Mouse (Mus musculus) granulocyte monocyte progenitor cell, adult 5-6 weeks (primary cell): Measurements from ENCODE around the gene Dctn2. TPM values are rescaled to one million over a fixed set of nuclear protein-coding genes. Genes with fewer than 3 reads are reported as not detected.

Experiments
- ATAC-seq: replicated peaks from 2 replicates; pipeline ENCODE4 v1.8.0; 2016; ENCODE audit warnings: mild to moderate bottlenecking, moderate TSS enrichment, inconsistent platforms; ENCODE audit not compliant: poor library complexity, severe bottlenecking
- total RNA-seq, 2 experiments: library from RNA; stranded (forward) in 1 of 2; stranded (reverse) in 1 of 2; fragments of 200-712, 200-1000 nt in 1 of 2; fragments of >200 nt in 1 of 2; fragmentation: Nextera tagmentation in 1 of 2; gene quantifications; 2 replicates each; pipeline ENCODE4 v1.2.3; 2014 to 2017

Dctn2 gene
- 62.3 and 72.1 TPM in 2 replicates for total RNA-seq (2014; fragmentation: Nextera tagmentation)
- total RNA-seq (2017), result 80.4 and 83.9 TPM in 2 replicates

DNA sequence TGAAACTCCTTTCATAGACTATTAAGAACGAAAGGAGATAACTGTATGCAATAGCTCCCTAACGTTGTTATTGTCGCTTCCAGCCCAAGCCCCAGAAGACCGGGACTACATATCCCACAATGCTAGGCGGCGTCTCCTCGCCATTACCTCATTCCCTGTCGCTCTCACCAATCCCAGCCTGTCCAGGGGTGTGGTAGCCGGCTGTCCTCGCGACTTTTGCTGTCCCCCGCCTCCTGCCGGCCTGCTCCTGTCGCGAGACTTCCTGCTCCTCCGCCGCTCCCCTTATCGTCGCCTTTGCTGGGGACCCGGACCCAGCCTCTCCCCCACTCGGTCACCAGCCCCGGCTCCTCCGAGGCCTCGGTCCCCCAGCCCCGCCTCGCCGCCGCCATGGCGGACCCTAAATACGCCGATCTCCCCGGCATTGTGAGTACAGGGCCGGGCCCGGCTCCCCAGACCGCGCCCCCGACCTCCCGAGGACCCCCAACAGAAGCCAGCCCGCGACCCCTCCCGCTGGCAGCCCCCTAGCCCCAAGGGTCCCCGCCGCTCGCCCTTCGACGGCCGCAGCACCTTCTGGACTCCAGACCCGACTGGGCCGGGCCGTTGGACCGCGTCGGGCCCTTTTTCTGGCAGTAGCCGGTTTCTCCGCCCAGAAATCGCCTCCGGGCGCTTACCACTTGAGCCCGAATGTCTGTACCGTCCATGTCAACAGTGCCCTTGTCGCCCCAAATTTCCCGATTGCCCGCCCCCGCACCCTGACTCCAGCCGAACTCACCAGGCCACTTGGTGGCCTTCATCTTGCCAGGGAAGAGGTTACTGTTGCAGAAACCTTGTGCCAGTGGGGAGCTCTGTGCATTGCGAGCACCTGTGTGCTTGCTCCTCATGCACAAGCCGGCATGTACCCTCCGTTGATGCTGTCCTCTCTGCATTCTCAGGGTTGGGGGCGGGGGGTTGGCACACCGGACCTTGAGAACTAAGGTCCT is at the start of gene Dctn2:
Gene Dctn2 (plus strand): TSS at position 257 of the 980 bp plus-strand sequence.
- ATAC-seq, result peak; percentile 97

GRCm38 (mm10) chr10:127216456-127216855 is 49.7 kb upstream of the Dctn2 start:
- no peak for ATAC-seq

DNA sequence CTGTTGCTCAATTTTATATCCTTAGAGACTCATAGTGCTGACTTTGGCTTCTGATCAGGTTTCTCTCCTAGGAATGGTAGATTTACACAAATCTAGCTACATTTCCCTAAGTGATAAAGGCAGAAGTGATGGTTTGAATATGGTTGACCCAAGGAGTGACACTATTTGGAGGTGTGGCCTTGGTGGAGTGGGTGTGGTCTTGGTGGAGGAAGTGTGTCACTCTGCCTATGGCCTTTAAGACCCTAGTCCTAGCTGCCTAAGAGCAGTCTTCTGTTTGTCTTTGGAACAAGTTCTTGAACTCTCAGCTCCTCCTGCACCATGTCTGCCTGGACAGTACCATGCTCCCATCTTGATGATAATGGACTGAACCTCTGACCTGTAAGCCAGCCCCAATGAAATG is 49.0 kb upstream of the Dctn2 start:
- peak; percentile 66 for ATAC-seq

DNA sequence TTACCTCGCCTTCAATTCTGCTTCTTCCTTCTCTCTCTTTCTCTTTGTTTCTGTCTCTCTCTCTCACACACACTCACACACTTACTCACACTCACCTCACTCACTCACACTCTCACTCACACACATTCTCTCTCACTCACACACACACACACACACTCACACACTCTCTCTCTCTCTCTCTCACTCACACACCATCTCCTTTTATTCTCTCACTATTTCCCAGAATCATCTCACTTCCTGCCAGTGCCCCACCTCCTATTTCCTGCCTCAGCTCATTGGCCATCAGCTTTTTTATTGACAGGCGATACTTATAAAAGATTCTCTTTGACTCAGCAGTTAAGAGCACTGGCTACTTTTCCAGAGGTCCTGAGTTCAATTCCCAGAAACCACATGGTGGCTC is 47.8 kb upstream of the Dctn2 start:
- no peak for ATAC-seq

- no peak for ATAC-seq
Measured at GRCm38 (mm10) chr10:127225213-127225612, 41.0 kb upstream of the Dctn2 start.

DNA sequence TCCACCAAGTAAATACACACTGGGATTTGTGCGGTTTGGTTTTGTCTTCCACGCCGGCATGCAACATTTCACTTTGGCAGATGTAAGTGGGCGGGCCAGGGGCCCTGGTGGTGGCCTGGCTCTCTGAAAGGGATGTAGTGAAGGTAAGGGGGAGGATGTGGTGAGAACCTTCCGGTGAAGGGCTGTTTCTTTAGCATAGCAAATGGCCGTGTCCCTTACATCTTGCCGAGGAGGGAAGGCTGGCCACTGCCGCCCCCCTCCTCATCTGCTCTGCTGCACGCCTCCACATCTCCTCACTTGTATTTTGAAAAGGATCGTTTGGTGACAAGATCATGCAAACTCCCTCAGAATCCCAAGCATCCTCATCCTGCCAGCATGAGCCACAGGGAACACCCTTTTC is 40.4 kb upstream of the Dctn2 start:
- peak; percentile 53 for ATAC-seq

DNA sequence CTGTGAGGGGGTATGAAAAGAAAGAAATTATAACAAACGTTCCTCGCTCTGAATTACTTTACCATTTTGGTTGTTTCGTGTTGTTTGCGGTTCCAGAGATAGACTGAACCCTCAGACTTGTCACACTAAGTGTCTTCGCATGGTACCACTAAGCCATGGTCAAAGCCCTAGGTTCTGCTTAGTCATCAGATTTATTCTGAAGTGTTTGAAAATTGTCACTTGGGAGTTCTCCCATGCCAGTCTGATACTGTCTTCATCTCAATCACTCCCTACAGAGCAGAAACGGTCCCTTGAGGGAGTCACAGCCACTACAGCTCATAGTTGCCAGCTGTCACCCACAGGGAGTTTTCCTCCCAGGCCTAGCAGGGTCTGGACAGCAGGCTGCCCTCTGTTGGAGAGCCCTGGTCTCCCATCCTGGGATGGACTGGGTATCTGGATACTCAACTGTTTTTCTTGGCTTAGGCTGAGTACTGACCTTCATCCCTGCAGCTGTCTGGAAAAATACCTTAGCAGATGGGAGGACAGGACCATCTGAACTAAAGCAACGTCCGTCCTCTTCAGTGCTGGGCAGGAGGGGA is 39.8 kb upstream of the Dctn2 start:
- ATAC-seq, result no peak

DNA sequence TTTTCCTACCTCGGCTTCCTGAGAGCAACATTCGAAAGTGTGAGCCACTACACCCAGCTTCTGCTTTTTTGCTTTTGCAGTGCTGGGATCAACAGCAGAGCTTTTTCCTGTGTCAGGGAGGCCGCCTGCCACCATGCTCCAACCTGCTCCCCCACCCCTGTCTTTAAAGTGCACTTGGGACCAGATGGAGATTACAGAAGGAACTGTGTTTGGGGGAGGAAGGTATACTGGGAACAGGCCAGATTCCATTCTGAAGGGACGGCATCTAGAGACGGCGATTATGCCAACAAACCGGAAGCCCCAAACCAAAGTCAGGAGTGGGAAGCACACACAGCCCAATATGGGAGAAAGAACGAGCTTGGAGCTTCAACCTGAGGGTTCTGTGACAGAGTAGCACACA is 39.0 kb upstream of the Dctn2 start:
- ATAC-seq, result peak; percentile 39

GRCm38 (mm10) chr10:127228897-127229296 is 37.3 kb upstream of the Dctn2 start:
- peak; percentile 26; the same call in 1 of the 2 replicates for ATAC-seq

GRCm38 (mm10) chr10:127230693-127231092 is 35.5 kb upstream of the Dctn2 start:
- peak; percentile 58 for ATAC-seq

DNA sequence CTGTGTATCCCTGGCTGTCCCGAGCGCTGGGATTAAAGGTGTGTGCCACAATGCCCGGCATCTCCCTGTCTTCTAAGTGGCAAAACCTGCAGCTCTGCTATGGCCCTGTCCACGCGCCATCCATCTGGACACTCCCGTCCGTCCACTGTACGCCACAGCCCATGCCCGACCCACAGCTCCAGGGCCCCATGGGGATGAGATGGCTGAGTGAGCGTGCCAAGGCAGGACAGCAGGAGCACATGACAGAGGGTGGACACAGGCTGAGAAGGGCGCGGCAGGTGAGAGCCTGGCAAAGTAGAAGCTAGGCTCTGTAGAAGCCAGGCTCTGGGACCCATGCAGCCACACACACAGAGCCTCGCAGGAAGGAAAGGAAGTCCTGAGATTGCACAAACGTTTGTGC is 34.4 kb upstream of the Dctn2 start:
- ATAC-seq, result no peak

DNA sequence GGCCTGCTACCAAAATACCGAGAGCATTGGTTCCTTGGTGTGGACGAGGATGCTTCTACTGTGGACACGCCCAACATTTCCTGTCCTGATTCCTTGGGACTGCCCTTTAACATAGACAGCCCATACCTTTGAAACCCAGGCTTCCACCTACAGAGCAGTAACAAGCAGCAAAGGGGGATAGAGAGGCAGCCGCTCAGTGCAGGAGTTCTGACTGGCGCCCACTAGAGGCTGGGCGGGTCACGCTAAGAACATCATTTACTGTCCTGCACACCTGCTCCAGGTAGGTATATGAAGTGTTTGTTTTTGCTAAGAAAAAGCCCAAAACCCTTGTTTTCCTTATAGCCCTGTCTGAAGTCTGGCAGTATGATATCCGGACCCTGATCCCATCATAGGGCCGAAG is 33.0 kb upstream of the Dctn2 start:
- ATAC-seq, result no peak

DNA sequence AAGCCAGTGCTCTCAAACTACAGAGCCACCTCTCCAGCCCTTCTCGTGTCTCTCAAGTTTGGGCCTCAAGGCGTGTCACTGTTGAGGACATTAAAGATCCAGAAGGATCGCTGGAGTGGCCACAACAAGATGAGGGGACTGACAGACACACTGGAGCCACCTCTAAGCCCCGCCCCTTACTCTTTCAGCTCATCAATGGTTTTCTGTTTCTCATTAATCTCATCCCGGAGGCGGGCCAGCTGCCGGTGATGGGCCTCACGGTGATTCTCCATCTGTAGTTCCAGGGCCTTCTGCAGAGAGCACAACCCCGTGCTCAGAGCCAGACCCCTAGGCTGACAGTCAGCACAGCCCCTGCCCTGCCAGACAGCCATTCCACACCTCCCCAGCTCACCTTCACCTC is 29.6 kb upstream of the Dctn2 start:
- ATAC-seq, result no peak

GRCm38 (mm10) chr10:127238241-127238824 is 27.8 kb upstream of the Dctn2 start:
- ATAC-seq, result no peak

GRCm38 (mm10) chr10:127250810-127251209 is 15.4 kb upstream of the Dctn2 start:
- ATAC-seq, result peak; percentile 53

- no peak; the same call in 1 of the 2 replicates for ATAC-seq
Measured at GRCm38 (mm10) chr10:127255625-127256345, 10.4 kb upstream of the Dctn2 start.

DNA sequence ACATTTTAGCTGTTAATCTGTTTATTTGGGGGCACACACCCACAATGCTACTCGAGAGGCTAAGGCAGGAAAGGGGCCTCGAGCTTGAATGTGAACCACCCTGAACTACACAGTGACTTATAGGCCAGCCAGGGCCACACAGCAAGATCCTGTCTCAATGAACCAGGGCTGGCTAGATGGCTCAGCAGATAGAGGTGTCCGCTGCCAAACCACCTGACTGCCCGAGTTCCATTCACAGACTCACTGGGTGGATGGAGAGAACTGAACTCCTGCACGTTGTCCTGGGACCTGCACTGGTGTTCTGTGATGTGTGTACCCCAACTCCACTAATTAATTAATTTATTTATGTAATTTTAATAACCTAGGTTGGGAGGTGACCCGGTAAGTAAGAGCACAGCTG is 8.4 kb upstream of the Dctn2 start:
- ATAC-seq, result no peak

DNA sequence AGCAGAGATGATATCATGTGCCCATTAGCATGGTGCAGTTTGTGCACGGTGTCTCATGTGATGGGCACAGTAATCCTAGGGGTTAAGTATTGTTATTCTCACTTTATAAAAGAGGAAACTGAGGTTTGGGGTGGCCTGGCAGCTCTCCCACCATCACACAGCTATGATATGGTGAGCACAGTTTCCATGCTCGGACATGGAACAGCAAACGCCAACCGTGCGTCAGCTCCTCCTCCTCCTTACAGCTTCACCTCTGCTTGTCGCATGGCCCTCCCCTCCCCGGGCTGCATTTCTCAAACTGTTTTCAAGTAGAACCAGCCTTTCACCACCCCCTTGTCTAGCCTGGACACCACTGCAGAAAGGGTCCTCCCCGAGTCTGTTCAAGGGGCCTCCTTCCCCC is 7.7 kb upstream of the Dctn2 start:
- ATAC-seq, result peak; percentile 42; the same call in 1 of the 2 replicates

- no peak for ATAC-seq
Measured at GRCm38 (mm10) chr10:127261706-127262547, 4.2 kb upstream of the Dctn2 start.
